ENCODE assay signal across 9 mouse cellular contexts in the genomic region with DNA sequence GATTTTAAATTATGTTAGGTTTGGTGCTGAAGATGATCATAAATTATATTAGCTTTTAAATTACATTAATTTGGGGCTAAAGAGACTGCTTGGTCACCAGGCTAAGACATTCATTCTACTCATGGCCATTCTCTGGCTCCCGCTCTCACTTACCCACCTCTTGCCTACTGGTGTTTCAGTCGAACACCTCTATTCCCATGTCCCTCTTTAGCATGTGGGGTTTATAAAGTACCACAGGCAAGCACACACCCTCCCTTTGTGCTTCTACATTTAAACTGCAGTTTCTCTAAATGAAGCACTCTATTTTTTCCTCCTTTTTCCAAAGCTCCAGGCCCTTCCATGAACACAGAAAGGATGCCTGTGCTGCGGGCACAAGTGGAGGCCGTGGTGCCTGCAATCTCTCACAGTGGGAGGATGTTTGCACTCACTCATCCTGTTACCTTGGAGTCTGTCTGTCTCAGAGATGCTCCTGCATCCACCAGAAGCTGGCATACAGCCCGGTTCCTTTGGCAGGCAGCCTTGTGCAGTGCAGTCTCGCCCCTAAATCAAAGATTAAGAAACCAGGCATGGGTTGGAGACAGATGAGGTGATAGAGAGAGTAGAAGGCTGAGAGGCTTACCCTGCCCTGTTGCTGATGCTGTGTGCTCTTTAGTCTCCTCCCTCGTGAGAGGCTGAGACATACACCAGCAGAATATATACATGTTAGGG. TPM values are rescaled to one million over a fixed set of nuclear protein-coding genes. Genes with fewer than 3 reads are reported as not detected.
DNase-seq lines count a peak whose midpoint lies in the region; ATAC-seq and TF ChIP-seq lines count a peak whose summit lies in the region.
"Had no signal": no experiment of that assay in that cellular context is flagged by ENCODE, and none has a peak within 500 bp of the region (broad histone marks: within the 10 kb centered on the region; RNA-seq: fewer than 3 reads in every experiment).

No protein-coding gene starts in this region.

- ATAC-seq in kidney, postnatal 0 days (replicated peaks; ENCODE audit: low FRiP score, low read depth) = no peak
- peak; percentile 96 for ATAC-seq in neural tube, embryonic 13.5 days (ENCODE audit: low read depth)
- ATAC-seq in erythroid progenitor cell, adult 5-6 weeks (replicated peaks; ENCODE audit: low FRiP score, poor library complexity, severe bottlenecking) = no peak
- no peak for ATAC-seq in CD4-positive, CD25-positive, alpha-beta regulatory T cell, adult 4 months

- TF ChIP-seq POLR2A in cerebellum, adult 2 months (IDR thresholded peaks at IDR 0.05; ENCODE audit: borderline replicate concordance, insufficient read depth, low read length) = no peak

- no peaks in the 10 kb centered on the region for H3K9me3 ChIP-seq in kidney, postnatal 0 days (replicated peaks; ENCODE audit: low read length)
- H3K9me3 ChIP-seq in neural tube, embryonic 13.5 days = no peaks in the 10 kb centered on the region

- H3K4me1 ChIP-seq in kidney, postnatal 0 days (replicated peaks; ENCODE audit: insufficient read depth, low read length) = no peaks in the 10 kb centered on the region
- H3K4me1 ChIP-seq in cerebellum, adult 2 months (ENCODE audit: control insufficient read depth, insufficient read depth, low read length) = peaks cover 7% of the 10 kb centered on the region
- peaks cover 7% of the 10 kb centered on the region for H3K4me1 ChIP-seq in neural tube, embryonic 13.5 days (replicated peaks)

- TF ChIP-seq CTCF in kidney, postnatal 0 days (IDR thresholded peaks at IDR 0.05; ENCODE audit: low read depth) = no peak
- TF ChIP-seq CTCF in cerebellum, adult 2 months (IDR thresholded peaks at IDR 0.05; ENCODE audit: borderline replicate concordance, insufficient read depth, low read depth, low read length) = no peak

- H3K4me3 ChIP-seq in kidney, postnatal 0 days (replicated peaks; ENCODE audit: low read depth, low read length) = no peak overlapping the region
- H3K4me3 ChIP-seq in cerebellum, adult 2 months (replicated peaks; ENCODE audit: insufficient read depth, low read depth, low read length) = no peak overlapping the region
- no peak overlapping the region for H3K4me3 ChIP-seq in neural tube, embryonic 13.5 days

- H3K27ac ChIP-seq in kidney, postnatal 0 days = no peak overlapping the region
- no peak overlapping the region for H3K27ac ChIP-seq in cerebellum, adult 2 months (ENCODE audit: insufficient read depth, low read length)
- peak overlapping the region; percentile 62 for H3K27ac ChIP-seq in neural tube, embryonic 13.5 days (replicated peaks)

- DNase-seq in kidney, postnatal 0 days (ENCODE audit: low spot score) = peak; percentile 7
- DNase-seq in kidney, adult 11 months = no peak
- peak; percentile 78 for DNase-seq in cerebellum, adult 2 months
- peak; percentile 25 to 66 for DNase-seq in gastrocnemius, postnatal 4 days (ENCODE audit: low spot score in 2 of 2)
- peak; percentile 73 to 92 for DNase-seq in left cerebral cortex, adult 9 months (ENCODE audit: low spot score in 2 of 2)

- no peak overlapping the region for H3K4me2 ChIP-seq in kidney, postnatal 0 days (ENCODE audit: low read length)
- H3K4me2 ChIP-seq in neural tube, embryonic 13.5 days = no peak overlapping the region

- WGBS in kidney, postnatal 0 days = 57% methylated on average over 7 of the region's 7 CpGs
- 34% methylated on average over 7 of the region's 7 CpGs for WGBS in cerebellum, adult 2 months
- WGBS in neural tube, embryonic 13.5 days = 49% methylated on average over 7 of the region's 7 CpGs

- no peaks in the 10 kb centered on the region for H3K36me3 ChIP-seq in kidney, postnatal 0 days (ENCODE audit: insufficient read depth, low read length)
- peaks cover 8% of the 10 kb centered on the region; the same call in 1 of the 2 replicates for H3K36me3 ChIP-seq in neural tube, embryonic 13.5 days
- H3K36me3 ChIP-seq: G1E had no signal

- no peak overlapping the region for H3K9ac ChIP-seq in kidney, postnatal 0 days (ENCODE audit: low read depth, low read length)
- H3K9ac ChIP-seq in neural tube, embryonic 13.5 days = no peak overlapping the region

- no peaks in the 10 kb centered on the region for H3K27me3 ChIP-seq in kidney, postnatal 0 days (ENCODE audit: insufficient read depth, low read length)
- no peaks in the 10 kb centered on the region for H3K27me3 ChIP-seq in cerebellum, adult 2 months (ENCODE audit: control insufficient read depth, insufficient read depth, low read length)
- H3K27me3 ChIP-seq in neural tube, embryonic 13.5 days = no peaks in the 10 kb centered on the region

RNA-seq across cellular contexts. Expression of a gene that starts 40.6 kb away (rescaled TPM):
- 449 and 471 TPM in 2 replicates for polyA plus RNA-seq in kidney, postnatal 0 days (2015; fragmentation: Nextera tagmentation; extraction: Ambion mirVana)
- polyA plus RNA-seq in cerebellum, adult 2 months (2012; rRNA removed) = 195 and 216 TPM in 2 replicates
- total RNA-seq in gastrocnemius, postnatal 4 days (2021) = 100 to 1,000 TPM; 173 to 176 TPM
- 622 and 732 TPM in 2 replicates for polyA plus RNA-seq in neural tube, embryonic 13.5 days (2015; fragmentation: Nextera tagmentation; extraction: Ambion mirVana)
- not detected in 2 replicates for total RNA-seq in erythroid progenitor cell, adult 5-6 weeks (2015; ENCODE audit: low replicate concordance)
- total RNA-seq in erythroid progenitor cell, adult 5-6 weeks (2017; ENCODE audit: low replicate concordance) = not detected in 2 replicates
- polyA plus RNA-seq in CD4-positive, CD25-positive, alpha-beta regulatory T cell, adult 4 months (2017; shearing (Covaris generic)) = not detected
- total RNA-seq: G1E had no signal
- polyA plus RNA-seq: G1E had no signal

Comparison
In these comparisons a context has a peak if more than half of its experiments do, and no peak if none do; other contexts are left out.
1. RNA of a gene that starts 40.6 kb away (polyA plus RNA-seq): 622 to 732 TPM in neural tube, embryonic 13.5 days, 449 to 471 TPM in kidney, postnatal 0 days and 195 to 216 TPM in cerebellum, adult 2 months; not detected in CD4-positive, CD25-positive, alpha-beta regulatory T cell, adult 4 months; every median in the first group is over 100 times any median in the second.